Mouse (Mus musculus) forebrain, embryonic 16.5 days (tissue): ENCODE measurements around the gene AC129217.1. TPM values are rescaled to one million over a fixed set of nuclear protein-coding genes. Genes with fewer than 3 reads are reported as not detected.

Experiments
- ATAC-seq: fragments of 200-750 bp; cut with Nextera tagmentation; 2 replicates; pipeline ENCODE4 v1.8.0; 2017; ENCODE audit warnings: mild to moderate bottlenecking, moderate library complexity
- H3K27ac ChIP-seq: fragments of 300-500 bp; sonication (generic); 2 replicates; pipeline ENCODE4 v1.5.1; 2014; ENCODE audit warnings: low read length, control low read depth
- H3K27me3 ChIP-seq: fragments of 300-500 bp; sonication (generic); replicated peaks from 2 replicates; pipeline ENCODE4 v1.6.1; 2014; ENCODE audit warnings: low read length; ENCODE audit not compliant: control insufficient read depth, insufficient read depth
- H3K36me3 ChIP-seq: fragments of 300-500 bp; sonication (generic); 2 replicates; pipeline ENCODE4 v1.6.1; 2014; ENCODE audit not compliant: control insufficient read depth, insufficient read depth
- H3K4me1 ChIP-seq: fragments of 300-500 bp; sonication (generic); replicated peaks from 2 replicates; pipeline ENCODE4 v1.6.1; 2014; ENCODE audit warnings: low read length; ENCODE audit not compliant: control insufficient read depth, insufficient read depth
- H3K4me2 ChIP-seq: fragments of 300-500 bp; sonication (generic); 2 replicates; pipeline ENCODE4 v1.6.1; 2014; ENCODE audit warnings: mild to moderate bottlenecking, low read length, control low read depth
- H3K4me3 ChIP-seq: fragments of 300-500 bp; sonication (generic); replicated peaks from 2 replicates; pipeline ENCODE4 v1.5.1; 2014; ENCODE audit warnings: mild to moderate bottlenecking, low read length, control low read depth
- H3K9ac ChIP-seq: fragments of 300-500 bp; sonication (generic); replicated peaks from 2 replicates; pipeline ENCODE4 v1.6.1; 2014; ENCODE audit warnings: low read depth, low read length, control low read depth
- H3K9me3 ChIP-seq: fragments of 300-500 bp; sonication (generic); 2 replicates; pipeline ENCODE4 v1.6.1; 2016; ENCODE audit warnings: low read length; ENCODE audit not compliant: control insufficient read depth
- WGBS: fragments of 180-500 bp; shearing (Covaris S2); extraction: QIAGEN DNeasy Blood & Tissue Kit; methylation state at CpG from one replicate; pipeline ENCODE4 v1.1.7; 2014; 5-methylcytosine and 5-hydroxymethylcytosine counted together
- polyA plus RNA-seq: library from polyadenylated mRNA; unstranded; fragments of >200 nt; fragmentation: Nextera tagmentation; extraction: Ambion mirVana; gene quantifications from 2 replicates; pipeline ENCODE4 v1.2.1, GENCODE M21; 2015

The AC129217.1 gene
- polyA plus RNA-seq, 1 experiment from 2014 or later = not detected

GRCm38 (mm10) chr19:8803204-8803780 lies 26.3 kb upstream of the AC129217.1 start:
- H3K4me1 ChIP-seq = peaks cover 11% of the 10 kb centered on the region
- H3K27me3 ChIP-seq = no peaks in the 10 kb centered on the region
- H3K4me3 ChIP-seq = no peak overlapping the region
- no peaks in the 10 kb centered on the region for H3K9me3 ChIP-seq
- no peak for ATAC-seq
- 87% methylated on average over 9 of the region's 9 CpGs for WGBS
- no peak overlapping the region for H3K27ac ChIP-seq
- no peak overlapping the region for H3K9ac ChIP-seq
- H3K4me2 ChIP-seq = peak overlapping the region; percentile 82
- peaks cover 3% of the 10 kb centered on the region; the same call in 1 of the 2 replicates for H3K36me3 ChIP-seq

- 94% methylated on average over 11 of the region's 11 CpGs for WGBS
- Histone ChIP-seq H3K9ac (no peak overlapping the region), H3K36me3 (peaks cover 5% of the 10 kb centered on the region; the same call in 1 of the 2 replicates), H3K9me3 (no peaks in the 10 kb centered on the region), H3K4me1 (peaks cover 11% of the 10 kb centered on the region), H3K4me3 (no peak overlapping the region), H3K27ac (no peak overlapping the region), H3K4me2 (no peak overlapping the region), H3K27me3 (no peaks in the 10 kb centered on the region)
- ATAC-seq = no peak
Observed at GRCm38 (mm10) chr19:8803879-8804660, 25.5 kb upstream of the AC129217.1 start.

GRCm38 (mm10) chr19:8806810-8807209 lies 22.8 kb upstream of the AC129217.1 start:
- ATAC-seq = no peak
- no peaks in the 10 kb centered on the region for H3K27me3 ChIP-seq
- H3K9ac ChIP-seq = no peak overlapping the region
- no peak overlapping the region for H3K27ac ChIP-seq
- H3K4me2 ChIP-seq = no peak overlapping the region
- H3K4me1 ChIP-seq = peaks cover 8% of the 10 kb centered on the region
- H3K36me3 ChIP-seq = peaks cover 19% of the 10 kb centered on the region
- H3K4me3 ChIP-seq = no peak overlapping the region
- WGBS = 90% methylated on average over 5 of the region's 5 CpGs
- H3K9me3 ChIP-seq = no peaks in the 10 kb centered on the region

GRCm38 (mm10) chr19:8815812-8816211 lies 13.8 kb upstream of the AC129217.1 start:
- Histone ChIP-seq H3K36me3 (0 out of 2 replicates have a peak, but pooled peaks cover 4% of the 10 kb centered on the region), H3K4me1 (peaks cover 30% of the 10 kb centered on the region), H3K4me2 (0 out of 2 replicates have a peak overlapping the region, but pooled peaks have one; percentile 9), H3K9ac (no peak overlapping the region), H3K27ac (no peak overlapping the region), H3K9me3 (no peaks in the 10 kb centered on the region), H3K27me3 (no peaks in the 10 kb centered on the region), H3K4me3 (no peak overlapping the region)
- 70% methylated on average over 11 of the region's 11 CpGs for WGBS
- no peak for ATAC-seq

- Histone ChIP-seq H3K9me3 (no peaks in the 10 kb centered on the region), H3K4me1 (peaks cover 36% of the 10 kb centered on the region), H3K27ac (no peak overlapping the region), H3K36me3 (no peaks in the 10 kb centered on the region), H3K4me2 (peak overlapping the region; percentile 12), H3K9ac (0 out of 2 replicates have a peak overlapping the region, but pooled peaks have one; percentile 33), H3K27me3 (no peaks in the 10 kb centered on the region), H3K4me3 (no peak overlapping the region)
- WGBS = 63% methylated on average over 3 of the region's 3 CpGs
- no peak for ATAC-seq
Observed at GRCm38 (mm10) chr19:8817001-8817400, 12.6 kb upstream of the AC129217.1 start.

GRCm38 (mm10) chr19:8818301-8818798 lies 11.2 kb upstream of the AC129217.1 start:
- peak overlapping the region; percentile 61 for H3K9ac ChIP-seq
- peaks cover 48% of the 10 kb centered on the region for H3K4me1 ChIP-seq

GRCm38 (mm10) chr19:8818801-8819595 lies 10.6 kb upstream of the AC129217.1 start, which contains the start of gene Ttc9c:
Gene Ttc9c, minus strand, starts transcription at chr19:8819333.
- Histone ChIP-seq H3K4me3 (peak within 1 kb of the TSS; percentile 99), H3K36me3 (no peaks in the 10 kb centered on the region; the same call in 1 of the 2 replicates), H3K27me3 (no peaks in the 10 kb centered on the region), H3K4me1 (peaks cover 50% of the 10 kb centered on the region), H3K4me2 (peak within 1 kb of the TSS; percentile 92), H3K27ac (peak within 1 kb of the TSS; percentile 100), H3K9ac (peak within 1 kb of the TSS; percentile 93), H3K9me3 (no peaks in the 10 kb centered on the region)
- peak; percentile 91 for ATAC-seq
- under 1% methylated on average over 33 of the region's 33 CpGs for WGBS

More at GRCm38 (mm10) chr19:8818301-8818798, 11.2 kb upstream of the AC129217.1 start:
- WGBS = 25% methylated on average over 14 of the region's 14 CpGs
- Histone ChIP-seq H3K4me2 (peak overlapping the region; percentile 92), H3K27me3 (no peaks in the 10 kb centered on the region), H3K36me3 (no peaks in the 10 kb centered on the region), H3K9me3 (no peaks in the 10 kb centered on the region), H3K4me3 (peak overlapping the region; percentile 99), H3K27ac (peak overlapping the region; percentile 90)
- ATAC-seq = no peak

GRCm38 (mm10) chr19:8819596-8820423 lies 9.8 kb upstream of the AC129217.1 start, which contains the start of gene Hnrnpul2:
Gene Hnrnpul2, plus strand, starts transcription at chr19:8820010.
- ATAC-seq = peak; percentile 94
- under 1% methylated on average over 82 of the region's 83 CpGs for WGBS

More at GRCm38 (mm10) chr19:8819596-8820423, 9.8 kb upstream of the AC129217.1 start, which contains the start of gene Hnrnpul2:
- Histone ChIP-seq H3K4me3 (peak within 1 kb of the TSS; percentile 99), H3K9ac (peak within 1 kb of the TSS; percentile 93), H3K27ac (peak within 1 kb of the TSS; percentile 100), H3K4me2 (peak within 1 kb of the TSS; percentile 92), H3K36me3 (peaks cover 5% of the 10 kb centered on the region), H3K27me3 (no peaks in the 10 kb centered on the region), H3K9me3 (no peaks in the 10 kb centered on the region), H3K4me1 (peaks cover 47% of the 10 kb centered on the region)
